Mouse (Mus musculus) midbrain, embryonic 11.5 days (tissue): ENCODE results near the gene Zfp950. TPM values are rescaled to one million over a fixed set of nuclear protein-coding genes. Genes with fewer than 3 reads are reported as not detected.

Source experiments
- polyA plus RNA-seq: library from polyadenylated mRNA; unstranded; fragments of >200 nt; fragmentation: Nextera tagmentation; extraction: Ambion mirVana; gene quantifications from 2 replicates; pipeline ENCODE4 v1.2.1, GENCODE M21; 2014

Zfp950 gene
- polyA plus RNA-seq, 1 experiment from 2014 or later, result 30.7 TPM

Other genes starting within 250 kb of the Zfp950 start
- gene Gm7102, start 35.5 kb upstream of the Zfp950 start, polyA plus RNA-seq, result 0.11 TPM in 1 of 2 replicates, not detected in the other
- not detected in 2 replicates for gene Gm6020, start 43.0 kb upstream of the Zfp950 start, polyA plus RNA-seq
- 10.9 and 11.8 TPM in 2 replicates for gene Csf2ra, start 87.6 kb upstream of the Zfp950 start, polyA plus RNA-seq
- not detected in 2 replicates for gene Gm21060, start 156.2 kb upstream of the Zfp950 start, polyA plus RNA-seq